Comparison of ENCODE assay signal across 11 mouse cellular contexts in genomic region chr1:92881982-92882381, GRCm38 (mm10).
DNase-seq lines count a peak whose midpoint lies in the region.
"Had no signal": no experiment of that assay in that cellular context is flagged by ENCODE, and none has a peak within 500 bp of the region (broad histone marks: within the 10 kb centered on the region; RNA-seq: fewer than 3 reads in every experiment).

No protein-coding gene starts in this region.

- DNase-seq in cerebellum, adult 11-12 months = peak; percentile 65
- DNase-seq in cerebellum, adult 18-20 months = no peak
- peak; percentile 66 for DNase-seq in cerebellum, adult 9-11 months
- no peak for DNase-seq in cerebellum, postnatal 4 days (ENCODE audit: low spot score in 2 of 2)
- DNase-seq in cerebellum, postnatal 25 days = peak; percentile 35 to 38
- DNase-seq in cerebellum, adult 11 months = no peak
- DNase-seq: adrenal gland, adult 8-10 months; adrenal gland, postnatal 14 days; adrenal gland, postnatal 36 days; B cell, adult 2 months; forebrain, postnatal 0 days had no signal

Comparison
In these comparisons a context has a peak if more than half of its experiments do, and no peak if none do; other contexts are left out.
1. DNase-seq: peak in cerebellum, adult 11-12 months (single experiment), cerebellum, adult 9-11 months (single experiment) and cerebellum, postnatal 25 days (2 of 2); none in cerebellum, adult 18-20 months (0 of 2), cerebellum, postnatal 4 days (0 of 2) and cerebellum, adult 11 months (single experiment).